Mouse (Mus musculus) megakaryocyte, adult 5-6 weeks (primary cell): ENCODE measurements at regions not wholly inside any gene's neighbourhood (a gene's known extent, or its start where the extent isn't known, plus 50 kb on each side); places are given as distances from the start of the nearest gene placed in this dataset.

Source experiments
- ATAC-seq: 2 replicates; pipeline ENCODE4 v1.8.0; 2016; ENCODE audit warnings: mild to moderate bottlenecking, inconsistent platforms; ENCODE audit not compliant: poor library complexity, severe bottlenecking

DNA sequence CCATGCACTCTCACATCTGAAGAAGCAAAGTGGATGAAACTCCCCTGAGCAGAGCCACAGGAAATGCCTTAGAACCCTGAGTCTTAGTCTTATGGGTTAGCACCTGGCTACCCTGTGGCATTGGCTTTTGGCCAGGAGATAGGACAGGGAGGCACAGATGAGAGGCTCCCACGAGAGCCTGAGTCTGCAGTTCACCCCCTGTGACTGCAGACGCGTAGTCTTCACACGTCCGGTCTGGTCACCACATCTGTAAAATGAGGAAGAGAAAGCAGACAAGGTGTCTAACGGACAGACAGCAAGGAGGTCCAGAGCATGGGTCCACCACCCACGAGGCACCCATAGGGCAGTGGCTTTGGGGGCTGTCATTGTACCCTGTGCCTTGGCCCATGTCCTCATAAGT is 203.2 kb upstream of the Tle3 start:
- ATAC-seq, result peak; percentile 76

DNA sequence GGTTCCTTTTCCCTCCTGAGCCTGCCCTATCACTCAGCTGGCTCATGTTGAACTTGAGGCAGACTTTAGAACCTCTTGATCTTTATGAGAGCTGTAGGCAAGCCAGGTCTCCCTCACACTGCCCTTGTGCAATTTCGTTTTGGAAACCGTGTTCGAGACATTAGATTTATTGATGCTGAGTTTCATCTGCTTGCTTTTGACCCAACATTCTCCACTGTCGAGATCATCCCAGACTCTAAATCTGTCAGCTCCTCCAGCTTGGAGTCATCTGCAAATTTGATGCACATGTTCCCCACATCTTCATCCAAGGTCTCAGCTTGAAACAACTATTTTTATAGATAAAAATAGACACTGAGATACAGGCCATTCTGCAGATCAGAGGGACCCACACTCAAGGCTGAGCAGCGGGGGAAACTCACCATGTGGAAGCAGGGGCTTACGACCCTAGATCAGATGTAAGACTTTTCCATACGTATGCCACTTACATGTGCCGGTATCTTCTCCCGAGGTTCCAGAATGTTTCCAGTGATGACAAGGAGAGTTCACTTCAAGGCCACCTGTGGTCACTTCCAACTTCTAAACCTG is 202.6 kb upstream of the Tle3 start:
- no peak for ATAC-seq

DNA sequence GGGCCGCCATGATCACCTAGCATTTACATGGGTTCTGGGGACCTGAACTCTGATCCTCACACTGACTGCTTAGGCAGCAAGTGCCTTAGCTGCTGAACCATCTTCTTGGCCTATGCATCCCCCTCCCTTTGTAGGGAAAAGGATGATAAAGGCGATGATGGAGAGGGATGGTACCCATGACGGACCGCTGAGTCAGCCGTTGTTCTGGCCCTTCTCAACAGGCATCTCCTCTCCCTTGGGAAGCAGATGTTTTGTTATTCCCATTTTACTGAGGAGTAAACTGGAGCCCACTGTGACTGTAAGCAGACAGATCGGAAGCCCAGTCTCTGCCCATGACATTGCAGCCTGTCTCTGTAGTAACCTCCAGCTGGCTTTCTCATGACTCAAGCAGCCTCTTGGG is 201.2 kb upstream of the Tle3 start:
- no peak for ATAC-seq

DNA sequence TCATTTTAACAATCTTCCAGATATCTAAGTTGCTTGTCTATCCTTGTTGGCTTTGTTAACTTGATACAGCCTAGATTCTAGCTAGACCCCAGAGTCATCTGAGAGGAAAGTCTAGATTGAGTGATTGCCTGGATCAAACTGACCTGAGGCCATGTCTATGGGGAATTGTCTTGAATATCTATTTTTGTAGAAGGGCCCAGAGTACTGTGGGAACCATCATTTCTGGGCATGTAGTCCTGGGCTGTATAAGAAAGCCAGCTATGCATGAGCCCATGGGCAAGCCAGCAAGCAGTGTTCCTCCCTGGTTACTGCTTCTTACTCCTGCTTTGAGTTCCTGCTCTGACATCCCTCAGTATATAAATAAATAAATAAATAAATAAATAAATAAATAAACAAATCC is 199.7 kb upstream of the Tle3 start:
- no peak for ATAC-seq

DNA sequence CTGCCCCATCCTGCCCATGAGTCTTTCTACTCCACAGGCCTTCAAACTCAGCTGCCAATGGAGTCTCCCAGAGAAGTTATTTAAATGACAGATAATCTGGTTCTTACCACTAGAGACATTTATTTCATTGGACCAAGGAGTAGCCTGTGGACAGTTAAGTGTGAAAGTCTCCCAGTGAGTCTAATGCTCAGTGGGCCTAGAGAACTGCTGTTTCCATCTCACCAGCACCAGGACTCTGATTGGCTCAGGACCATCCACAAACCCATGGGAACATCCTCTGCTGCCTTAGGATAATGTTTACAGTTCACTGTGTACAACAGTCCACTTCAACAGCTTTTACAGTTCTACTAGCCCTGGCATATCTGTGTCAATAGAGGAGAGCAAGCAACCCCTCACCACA is 198.6 kb upstream of the Tle3 start:
- ATAC-seq, result no peak

DNA sequence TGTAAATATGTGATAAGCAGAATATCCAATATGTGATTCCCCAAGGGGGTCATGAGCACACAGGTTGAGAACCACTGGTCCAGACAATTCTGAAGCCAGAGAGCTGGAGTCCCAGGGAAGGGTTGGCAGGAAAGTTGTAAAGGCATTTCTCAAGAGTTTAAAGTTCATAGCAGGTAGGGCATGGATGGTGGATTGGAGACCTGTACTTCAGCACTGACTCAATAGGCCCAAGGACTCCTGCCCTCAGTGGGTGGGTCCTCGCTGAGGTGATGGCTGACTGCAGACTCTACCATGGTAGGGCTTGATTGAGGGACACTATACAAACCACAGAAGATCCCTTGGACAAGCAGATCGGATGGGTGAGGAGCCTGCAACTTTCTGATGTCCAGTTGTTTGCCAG is 196.8 kb upstream of the Tle3 start:
- no peak for ATAC-seq

DNA sequence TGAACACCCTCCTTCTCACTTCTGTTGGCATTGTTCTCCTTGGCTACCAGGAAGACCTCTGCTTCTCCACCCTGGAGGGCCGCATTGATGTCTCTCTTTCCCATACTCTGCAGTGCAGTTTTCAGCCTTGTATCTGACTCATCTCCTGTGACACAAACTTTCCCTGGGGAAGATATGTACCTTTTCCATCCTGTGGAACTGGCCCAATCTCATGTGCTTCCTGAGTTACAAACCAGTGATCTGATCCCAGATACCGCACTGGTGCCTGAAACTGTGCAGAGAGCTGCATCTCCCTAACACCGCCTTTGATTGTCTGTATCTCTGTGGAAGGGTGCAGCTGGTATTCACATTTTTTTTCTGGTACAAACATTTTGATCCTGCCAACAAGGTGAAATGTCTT is 195.3 kb upstream of the Tle3 start:
- no peak for ATAC-seq

DNA sequence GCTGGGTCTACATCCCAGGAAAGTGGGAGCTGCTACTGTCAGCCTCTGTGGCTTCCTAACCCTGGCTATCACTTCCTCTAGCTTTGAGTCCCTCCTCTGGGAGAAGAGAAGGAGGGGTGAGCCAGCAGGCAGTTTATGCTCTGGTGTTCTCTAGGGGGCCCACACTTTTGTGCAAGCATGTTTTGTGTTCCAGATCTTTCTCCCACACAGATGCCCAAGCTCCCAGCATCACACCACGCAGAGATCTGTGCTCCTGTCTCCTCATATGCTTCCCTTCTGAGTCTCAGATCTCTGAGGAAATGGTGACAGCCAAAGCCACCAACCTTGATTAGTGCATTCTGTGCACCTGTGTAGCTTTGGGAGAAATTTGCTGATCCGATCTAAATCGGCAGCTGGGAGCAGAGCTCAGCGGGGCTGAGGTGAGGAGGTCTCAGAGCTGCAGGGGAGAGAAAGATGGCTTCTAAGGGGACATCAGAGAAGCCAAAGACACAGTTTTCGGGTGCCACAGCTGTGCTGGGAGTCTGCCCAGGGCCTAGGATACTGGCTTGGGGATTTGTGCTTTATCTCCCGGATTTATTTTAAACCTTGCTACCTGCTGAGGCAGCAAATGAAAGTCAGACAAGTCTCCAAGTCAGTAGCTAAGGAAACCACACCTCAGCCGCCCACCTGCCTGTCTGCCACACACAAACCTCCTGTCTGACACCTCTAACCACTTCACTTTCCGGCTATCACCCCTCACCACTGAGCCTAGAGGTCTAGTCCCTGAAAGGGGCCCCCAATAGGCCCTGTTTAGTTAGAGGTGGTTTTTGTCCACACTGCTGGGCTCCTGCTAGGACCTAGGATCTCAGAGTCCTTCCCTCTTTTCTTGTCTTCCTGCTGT is 185.4 kb upstream of the Tle3 start:
- ATAC-seq, result no peak

DNA sequence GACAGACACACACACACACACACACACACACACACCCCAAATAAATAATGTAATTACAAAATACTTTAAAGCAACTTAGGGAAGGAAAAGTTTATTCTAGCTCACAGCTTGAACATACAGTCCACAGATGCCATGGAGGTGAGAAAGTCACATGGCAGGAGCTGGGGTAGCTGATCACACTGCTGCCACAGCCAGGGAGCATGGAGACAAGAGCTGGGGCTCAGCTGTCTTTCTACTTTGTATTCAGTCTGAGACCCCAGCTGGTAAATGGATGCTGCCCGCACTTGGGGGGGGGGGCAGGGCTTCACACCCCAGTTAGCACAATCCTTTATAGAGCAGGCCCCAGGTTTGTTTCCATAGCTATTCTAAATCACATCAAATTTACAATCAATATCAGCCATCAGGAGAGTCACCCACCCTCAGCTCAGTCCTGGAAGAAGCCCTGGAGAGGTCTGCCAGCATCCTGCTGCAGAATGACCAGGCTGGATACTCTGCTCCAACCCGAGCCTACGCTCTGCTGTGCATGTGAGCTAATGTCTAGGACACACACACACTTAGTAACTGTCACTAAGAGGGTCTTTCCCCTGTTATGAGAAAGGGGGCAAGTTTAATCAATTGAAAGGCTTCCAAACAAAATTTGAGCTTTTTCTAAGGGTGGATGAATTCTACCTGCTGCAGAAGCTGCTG is 184.3 kb upstream of the Tle3 start:
- no peak for ATAC-seq

DNA sequence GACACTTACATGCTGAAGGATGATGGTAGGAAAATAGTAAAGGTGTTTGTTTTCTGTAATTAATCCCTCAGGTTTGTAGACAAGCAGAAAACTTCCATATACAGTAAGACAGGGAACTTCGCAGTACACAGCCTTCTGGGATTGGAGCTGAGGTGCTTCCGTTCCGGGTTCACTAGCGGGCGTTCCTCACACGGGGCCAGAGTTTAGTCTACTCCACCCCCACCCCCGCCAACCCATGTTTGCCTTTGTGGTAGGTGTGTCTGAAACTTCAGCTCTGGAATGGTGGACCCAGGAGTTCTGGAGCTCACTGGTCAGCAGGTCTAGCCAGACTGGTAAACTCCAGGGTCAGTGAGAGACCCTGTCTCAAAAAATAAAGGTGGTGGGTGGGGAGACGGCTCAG is 182.9 kb upstream of the Tle3 start:
- no peak for ATAC-seq

DNA sequence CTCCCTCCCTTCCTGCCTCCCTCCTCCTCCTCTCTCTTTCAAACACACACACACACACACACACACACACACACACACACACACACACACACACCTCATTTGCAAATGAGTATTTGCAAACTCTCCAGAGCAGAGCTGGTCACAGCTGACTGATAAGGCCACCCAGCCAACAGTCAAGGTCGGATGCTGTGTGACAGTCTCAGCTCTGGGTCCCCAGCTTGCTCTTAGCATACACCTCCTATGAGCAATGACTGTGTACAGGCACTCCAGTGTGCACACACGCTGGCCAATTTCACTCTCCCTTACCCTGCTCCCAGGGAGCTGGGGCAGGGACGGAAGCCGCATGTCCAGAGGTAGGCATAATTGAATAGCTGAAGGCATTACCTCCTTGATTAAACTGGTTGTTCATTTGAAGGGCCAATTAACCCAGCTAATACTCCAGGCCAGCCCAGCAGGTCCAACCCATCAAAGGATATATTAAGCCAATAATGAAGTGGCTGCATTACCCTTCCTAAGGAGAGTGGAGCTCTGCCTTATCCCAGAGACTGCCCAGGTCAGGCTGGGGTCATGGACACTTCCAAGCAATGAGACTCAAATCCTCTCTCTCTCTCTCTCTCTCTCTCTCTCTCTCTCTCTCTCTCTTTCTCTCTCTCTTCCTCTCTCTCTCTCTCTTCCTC is 173.0 kb upstream of the Tle3 start:
- no peak for ATAC-seq

DNA sequence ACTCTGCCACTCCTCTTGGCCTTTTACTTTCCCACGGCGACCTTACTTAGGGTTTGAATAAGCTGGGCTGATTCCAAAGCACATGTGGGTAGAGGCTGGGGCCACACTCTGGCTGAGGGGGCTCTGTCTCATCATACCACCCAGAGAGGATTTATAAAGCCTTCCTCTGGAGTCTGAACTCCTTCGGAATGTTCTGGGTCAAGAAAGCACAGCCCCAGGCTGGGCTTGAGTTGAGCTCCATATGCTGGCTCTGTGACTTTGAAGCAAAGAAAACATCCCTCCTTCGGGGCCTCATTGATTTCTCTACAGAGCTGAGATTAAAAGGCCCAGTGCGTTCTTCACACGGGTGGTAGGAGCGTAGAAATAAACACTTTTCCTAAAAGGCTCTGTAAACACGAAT is 172.3 kb upstream of the Tle3 start:
- ATAC-seq, result no peak

DNA sequence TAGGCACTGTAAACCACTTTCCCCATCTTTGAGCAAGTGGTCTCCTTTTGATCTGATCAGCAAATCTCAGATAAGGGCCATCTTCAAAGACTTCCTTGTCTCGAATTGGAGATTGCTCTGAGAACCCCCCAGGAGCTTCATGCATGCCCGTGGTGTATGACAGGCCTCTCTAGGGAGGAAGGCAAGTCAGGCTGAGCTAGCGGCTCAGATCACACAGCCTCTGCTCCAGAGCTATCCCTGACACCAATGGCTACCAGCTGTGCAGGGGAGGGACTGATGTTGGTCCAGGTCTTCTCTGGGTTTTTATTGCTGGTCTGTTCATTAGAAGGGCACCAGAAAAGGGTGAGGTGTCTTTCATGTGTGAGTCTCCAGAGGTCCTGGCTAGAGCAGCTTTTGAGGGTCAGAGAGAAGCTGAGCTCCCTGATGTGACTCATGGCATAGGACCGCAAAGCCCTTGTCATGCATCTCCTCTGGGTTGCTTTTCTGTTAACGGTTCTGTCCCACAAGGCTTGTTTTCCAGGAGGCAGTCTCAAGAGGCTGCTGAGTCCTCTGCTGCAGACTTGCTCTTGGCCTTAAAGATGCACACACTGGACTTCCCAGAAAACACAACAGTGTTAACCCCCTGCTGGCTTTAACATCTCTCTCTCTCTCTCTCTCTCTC is 171.7 kb upstream of the Tle3 start:
- no peak for ATAC-seq

DNA sequence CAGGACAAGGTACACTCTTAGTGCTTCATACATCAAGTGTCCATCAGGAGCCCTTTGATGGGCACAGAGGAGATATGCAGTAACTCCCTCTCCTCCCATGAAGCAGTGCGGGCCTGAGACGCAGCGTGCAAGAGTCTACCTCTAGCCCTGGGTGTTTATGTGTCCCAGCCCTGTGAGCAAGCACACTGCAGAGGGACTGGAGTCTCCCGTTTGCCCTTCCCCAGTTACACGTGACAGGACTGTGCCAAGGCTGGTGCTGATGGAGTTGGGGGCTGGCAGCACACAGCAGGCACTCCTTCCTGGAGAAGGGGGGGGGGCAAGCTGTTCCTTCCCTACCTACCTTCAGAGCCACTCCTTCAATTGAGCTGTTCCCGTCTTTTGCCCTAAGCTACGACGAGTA is 167.1 kb upstream of the Tle3 start:
- no peak for ATAC-seq

DNA sequence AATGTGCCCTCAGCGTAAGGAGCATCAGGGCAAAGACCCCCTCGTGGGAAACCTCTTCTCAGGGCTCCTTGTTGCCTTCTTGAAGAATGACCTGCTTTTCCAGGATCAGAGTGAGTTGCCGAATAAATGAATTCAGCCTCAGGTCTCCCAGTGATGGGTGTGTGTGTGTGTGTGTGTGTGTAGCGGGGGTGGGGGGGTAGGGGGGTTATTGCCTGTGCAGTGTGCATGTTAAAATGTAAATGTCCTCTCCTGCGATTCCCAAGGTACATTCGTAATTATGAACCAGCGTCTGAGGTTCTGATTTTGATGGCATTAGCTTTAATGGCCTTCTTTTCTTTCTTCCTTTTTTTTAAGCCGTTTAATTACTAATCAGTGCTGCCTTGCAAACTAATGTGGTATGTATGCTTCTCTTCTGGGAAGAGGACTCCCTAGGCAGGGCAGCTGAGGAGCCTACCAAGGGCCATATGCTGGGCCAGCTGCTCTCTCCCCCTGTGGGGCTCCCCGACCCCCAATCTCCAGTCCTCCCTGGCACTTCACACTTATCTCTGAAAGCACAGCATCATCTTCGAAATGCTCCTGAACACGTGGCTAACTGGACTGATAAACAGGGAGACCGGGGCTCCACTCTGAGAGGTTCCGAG is 165.3 kb upstream of the Tle3 start:
- ATAC-seq, result no peak

DNA sequence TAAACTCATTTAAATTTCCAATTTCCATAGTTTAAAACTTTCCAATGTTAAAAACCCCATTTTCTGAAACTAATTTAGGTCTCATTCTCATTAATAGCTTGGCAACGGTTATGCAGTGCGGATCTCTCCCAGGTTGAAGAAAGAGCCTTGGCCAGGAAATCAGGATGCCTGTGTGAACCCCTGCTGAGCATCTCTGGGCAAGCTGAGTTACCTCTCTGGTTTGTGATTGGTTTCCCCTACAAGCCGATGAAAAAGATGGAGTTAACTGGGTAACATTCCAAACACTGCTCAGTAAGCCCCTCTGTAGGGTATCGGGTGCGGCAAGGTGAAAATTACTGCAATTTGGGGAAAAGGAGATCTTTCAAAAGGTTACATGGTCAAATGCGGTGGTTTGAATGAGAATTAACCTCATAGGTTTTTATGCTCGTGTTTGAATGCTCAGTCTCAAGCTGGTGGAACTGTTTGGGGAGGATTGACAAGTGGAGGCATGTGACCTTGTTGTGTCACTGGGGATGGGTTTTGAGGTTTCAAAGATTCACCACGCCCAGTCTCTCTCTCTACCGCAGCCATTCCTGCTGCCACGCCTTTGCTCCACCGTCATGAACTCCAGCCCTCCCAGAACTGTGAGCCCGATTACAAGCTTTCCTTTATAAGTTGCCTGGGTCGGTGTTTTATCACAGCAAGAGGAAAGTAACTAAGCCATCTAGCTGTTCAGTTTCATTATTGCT is 164.6 kb upstream of the Tle3 start:
- ATAC-seq, result no peak

DNA sequence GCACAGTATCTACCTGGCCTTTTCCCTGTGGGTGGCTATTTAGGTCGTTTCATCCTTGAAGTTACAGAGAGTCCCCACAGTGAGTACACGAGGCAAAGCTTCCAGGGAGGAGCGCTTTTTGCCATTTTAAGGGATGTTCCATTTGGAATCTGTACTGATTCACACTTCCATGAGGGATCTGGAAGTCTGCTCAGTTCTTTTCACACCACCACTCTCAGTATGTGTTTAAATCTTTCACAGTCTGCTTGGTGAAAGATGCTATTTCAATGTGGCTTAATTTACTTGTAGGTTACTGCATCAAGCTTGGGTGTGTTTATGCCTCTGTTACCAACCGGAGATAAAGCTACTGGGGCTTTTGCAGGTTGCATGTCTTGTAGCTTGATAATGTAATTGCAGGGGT is 160.5 kb upstream of the Tle3 start:
- no peak for ATAC-seq

DNA sequence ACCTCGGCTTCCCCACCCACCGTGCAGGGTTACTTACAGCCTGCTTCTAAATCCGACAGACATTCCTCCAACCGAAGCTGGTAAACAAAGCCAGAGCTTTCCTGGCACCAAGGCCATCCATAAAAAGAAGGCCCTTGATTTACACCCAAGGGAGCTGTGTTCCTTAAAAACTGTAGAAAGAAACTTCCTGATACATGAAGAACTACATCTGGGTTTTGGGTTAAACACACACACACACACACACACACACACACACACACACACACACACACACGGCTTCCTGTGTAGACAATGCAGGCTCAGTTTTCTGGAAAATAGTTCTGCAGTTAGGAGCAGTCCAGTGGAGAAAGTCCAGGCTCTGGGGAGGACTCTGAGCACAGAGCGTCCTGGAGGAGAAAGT is 157.2 kb upstream of the Tle3 start:
- ATAC-seq, result no peak

DNA sequence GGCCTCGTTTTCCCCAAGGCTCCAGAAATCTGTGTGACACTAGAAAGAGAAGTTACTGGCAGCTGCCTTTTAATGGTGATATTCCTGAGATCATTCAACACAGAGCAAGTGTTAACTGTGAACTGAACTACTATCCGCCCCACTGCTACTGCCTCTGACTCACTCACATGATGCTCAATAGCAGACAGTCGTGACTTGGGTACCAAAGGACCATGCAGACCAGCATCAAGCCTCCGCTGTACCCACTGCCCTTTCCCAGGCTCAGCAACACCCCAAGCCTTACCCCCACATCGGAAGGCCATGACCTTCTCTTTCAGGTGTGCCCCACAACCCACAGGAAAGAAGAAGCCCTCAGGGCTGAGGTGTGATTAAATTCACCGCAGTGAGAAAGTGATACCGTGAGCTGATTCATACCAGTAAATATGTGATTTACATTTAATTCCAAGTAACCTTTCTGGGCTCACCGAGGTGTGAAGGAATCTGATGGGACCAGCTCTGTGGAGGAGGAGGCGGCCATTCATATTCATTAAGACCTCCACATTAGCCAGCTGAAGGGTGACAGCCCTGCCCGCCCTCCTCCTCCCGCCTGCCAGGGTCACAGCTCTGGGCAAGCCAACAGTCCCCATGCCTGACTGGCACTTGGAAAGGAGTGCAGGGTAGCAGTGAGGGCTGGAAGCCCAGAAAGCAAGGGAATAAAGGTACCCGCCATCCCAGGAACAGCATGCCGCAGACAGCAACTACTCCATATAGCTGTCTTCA is 156.0 kb upstream of the Tle3 start:
- no peak for ATAC-seq
